Mouse (Mus musculus): Measurements from ENCODE around the gene Xrra1. TPM values are rescaled to one million over a fixed set of nuclear protein-coding genes. Genes with fewer than 3 reads are reported as not detected.
A peak's percentile ranks its signal among the peaks of the same experiment; 100 is the strongest.

Gene Xrra1
- polyA plus RNA-seq, 1 experiment from 2014 or later: 0.81 TPM

DNA sequence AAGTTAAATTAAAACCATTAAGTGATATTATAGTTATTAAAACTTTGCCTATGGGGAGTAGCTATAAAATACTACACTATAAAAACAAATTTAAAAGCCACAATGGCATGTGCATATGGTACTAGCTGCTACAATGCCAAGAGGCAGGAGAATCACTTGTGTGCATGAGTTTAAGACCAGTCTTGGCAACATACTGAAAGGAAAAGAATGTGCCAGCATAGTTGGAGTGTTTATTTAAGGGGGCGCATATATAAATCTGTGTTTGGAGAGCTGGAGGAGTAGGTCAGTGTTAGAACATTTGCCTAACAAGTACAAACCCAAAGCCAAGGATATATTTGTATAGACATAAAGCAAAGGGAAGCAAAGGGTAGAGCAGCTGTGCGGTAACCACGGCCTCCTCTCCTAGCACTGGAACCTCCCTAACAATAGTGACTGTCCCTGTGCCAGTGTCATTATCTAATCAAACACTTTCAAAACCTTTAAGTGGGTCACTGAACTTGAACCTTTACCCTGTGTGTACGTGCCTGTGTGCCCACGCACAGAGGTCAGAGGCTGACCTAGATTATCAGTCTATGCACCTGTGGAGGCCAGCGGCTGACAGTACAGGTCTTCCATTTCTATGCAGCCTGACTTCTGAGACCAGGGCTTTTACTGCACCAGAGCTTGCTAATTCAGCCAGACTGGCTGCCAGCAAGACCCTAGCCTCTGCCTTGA, 21.4 kb upstream of the Xrra1 start:
- Histone ChIP-seq H3K4me1 (ENCODE audit: control insufficient read depth, insufficient read depth, low read depth, low read length) (no peaks in the 10 kb centered on the region), H3K9ac (ENCODE audit: low read depth, low read length) (no peak overlapping the region), H3K27ac (ENCODE audit: low read depth, low read length) (no peak overlapping the region), H3K9me3 (ENCODE audit: control insufficient read depth, low read length) (no peaks in the 10 kb centered on the region), H3K27me3 (replicated peaks; ENCODE audit: control insufficient read depth, insufficient read depth, low read length) (no peaks in the 10 kb centered on the region), H3K36me3 (ENCODE audit: control insufficient read depth, insufficient read depth, low read length) (peaks cover 22% of the 10 kb centered on the region), H3K4me2 (ENCODE audit: low read length) (no peak overlapping the region), H3K4me3 (ENCODE audit: low read length) (no peak overlapping the region)
- ATAC-seq: no peak
- 86% methylated on average over 6 of the region's 6 CpGs for WGBS

DNA sequence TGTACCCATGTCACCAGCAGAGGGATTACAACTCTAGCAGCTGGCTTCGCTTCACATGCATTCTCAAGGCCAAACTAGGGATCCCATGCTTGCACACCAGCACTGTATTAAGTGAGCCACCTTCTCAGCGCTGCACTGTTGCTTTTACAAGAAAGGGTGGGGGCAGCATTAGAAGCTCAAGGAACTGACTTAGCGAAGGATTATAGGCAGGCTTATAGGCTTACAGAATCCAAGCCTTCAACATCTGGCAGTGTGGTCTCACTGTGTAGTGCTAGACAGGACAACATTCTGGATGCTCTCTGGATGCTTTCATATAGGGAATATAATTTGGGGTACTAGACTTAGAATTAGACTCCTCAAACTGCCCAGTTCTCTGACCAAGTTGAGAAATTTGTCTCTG, 20.7 kb upstream of the Xrra1 start:
- Histone ChIP-seq H3K9me3 (ENCODE audit: control insufficient read depth, low read length) (no peaks in the 10 kb centered on the region), H3K9ac (ENCODE audit: low read depth, low read length) (no peak overlapping the region), H3K27ac (ENCODE audit: low read depth, low read length) (no peak overlapping the region), H3K4me1 (ENCODE audit: control insufficient read depth, insufficient read depth, low read depth, low read length) (no peaks in the 10 kb centered on the region), H3K27me3 (replicated peaks; ENCODE audit: control insufficient read depth, insufficient read depth, low read length) (no peaks in the 10 kb centered on the region), H3K36me3 (ENCODE audit: control insufficient read depth, insufficient read depth, low read length) (peaks cover 22% of the 10 kb centered on the region), H3K4me3 (ENCODE audit: low read length) (no peak overlapping the region), H3K4me2 (ENCODE audit: low read length) (no peak overlapping the region)
- WGBS: 95% methylated on average over 3 of the region's 3 CpGs
- no peak for ATAC-seq

DNA sequence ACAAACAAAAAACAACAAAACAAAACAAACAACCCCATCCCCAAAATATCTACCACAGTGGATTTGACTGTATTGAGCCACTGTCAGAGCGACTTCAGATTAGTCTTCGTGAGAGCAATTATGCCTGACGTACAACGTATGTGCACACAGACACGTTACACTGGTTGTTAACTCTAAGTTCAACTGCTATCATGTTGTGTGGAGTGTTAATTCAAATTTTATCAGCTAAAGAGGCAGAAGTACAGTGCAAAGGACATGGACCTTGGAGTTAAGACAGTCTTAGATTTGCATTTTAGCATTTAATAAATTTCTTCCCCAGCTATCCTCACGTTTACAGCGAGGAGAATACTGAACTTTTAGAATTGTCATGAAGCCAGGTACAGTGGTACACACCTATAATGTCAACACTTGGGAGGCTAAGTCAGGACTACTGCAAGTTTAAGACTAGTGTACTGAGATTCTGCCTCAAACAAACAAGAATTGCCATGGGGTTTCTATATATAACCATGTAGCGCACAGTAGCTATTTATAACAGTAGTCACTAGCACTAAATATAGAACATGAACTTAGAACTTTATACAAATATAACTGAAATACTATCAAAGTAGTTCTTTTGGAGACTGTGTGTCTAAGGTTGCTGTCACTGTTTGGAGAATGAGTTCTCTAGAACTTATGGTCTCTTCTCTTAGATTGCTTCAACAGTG, 13.2 kb upstream of the Xrra1 start:
- ATAC-seq: no peak
- H3K4me3 ChIP-seq (ENCODE audit: low read length): no peak overlapping the region
- peaks cover 37% of the 10 kb centered on the region for H3K36me3 ChIP-seq (ENCODE audit: control insufficient read depth, insufficient read depth, low read length)
- H3K4me1 ChIP-seq (ENCODE audit: control insufficient read depth, insufficient read depth, low read depth, low read length): no peaks in the 10 kb centered on the region
- no peak overlapping the region for H3K27ac ChIP-seq (ENCODE audit: low read depth, low read length)
- H3K9ac ChIP-seq (ENCODE audit: low read depth, low read length): no peak overlapping the region
- no peak overlapping the region for H3K4me2 ChIP-seq (ENCODE audit: low read length)
- H3K9me3 ChIP-seq (ENCODE audit: control insufficient read depth, low read length): no peaks in the 10 kb centered on the region
- WGBS: 95% methylated on average over 8 of the region's 8 CpGs
- H3K27me3 ChIP-seq (replicated peaks; ENCODE audit: control insufficient read depth, insufficient read depth, low read length): no peaks in the 10 kb centered on the region

DNA sequence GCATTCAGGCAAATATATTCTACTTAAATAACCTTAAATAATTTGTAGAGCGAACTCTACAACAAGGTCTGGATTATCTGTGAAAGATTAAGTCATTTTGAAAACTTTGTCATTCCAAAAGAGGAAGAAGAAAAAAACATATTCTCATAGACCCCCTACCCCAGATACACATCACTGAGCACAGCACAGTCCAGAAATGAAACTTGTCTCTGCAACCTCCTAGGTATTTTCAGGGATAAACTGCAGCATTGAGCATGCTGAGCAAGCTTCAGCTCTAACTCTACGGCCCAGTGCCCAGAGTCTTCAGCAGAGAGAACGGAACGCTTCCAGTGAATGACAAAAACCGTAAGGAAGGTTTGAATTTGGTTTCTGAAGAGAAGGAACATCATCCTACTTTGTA, 8.4 kb upstream of the Xrra1 start:
- WGBS: 74% methylated on average over 5 of the region's 5 CpGs
- no peaks in the 10 kb centered on the region for H3K4me1 ChIP-seq (ENCODE audit: control insufficient read depth, insufficient read depth, low read depth, low read length)
- H3K4me3 ChIP-seq (ENCODE audit: low read length): no peak overlapping the region
- no peak for ATAC-seq
- H3K36me3 ChIP-seq (ENCODE audit: control insufficient read depth, insufficient read depth, low read length): peaks cover 27% of the 10 kb centered on the region
- no peaks in the 10 kb centered on the region for H3K27me3 ChIP-seq (replicated peaks; ENCODE audit: control insufficient read depth, insufficient read depth, low read length)
- H3K4me2 ChIP-seq (ENCODE audit: low read length): no peak overlapping the region
- H3K27ac ChIP-seq (ENCODE audit: low read depth, low read length): no peak overlapping the region
- H3K9ac ChIP-seq (ENCODE audit: low read depth, low read length): no peak overlapping the region
- no peaks in the 10 kb centered on the region for H3K9me3 ChIP-seq (ENCODE audit: control insufficient read depth, low read length)

DNA sequence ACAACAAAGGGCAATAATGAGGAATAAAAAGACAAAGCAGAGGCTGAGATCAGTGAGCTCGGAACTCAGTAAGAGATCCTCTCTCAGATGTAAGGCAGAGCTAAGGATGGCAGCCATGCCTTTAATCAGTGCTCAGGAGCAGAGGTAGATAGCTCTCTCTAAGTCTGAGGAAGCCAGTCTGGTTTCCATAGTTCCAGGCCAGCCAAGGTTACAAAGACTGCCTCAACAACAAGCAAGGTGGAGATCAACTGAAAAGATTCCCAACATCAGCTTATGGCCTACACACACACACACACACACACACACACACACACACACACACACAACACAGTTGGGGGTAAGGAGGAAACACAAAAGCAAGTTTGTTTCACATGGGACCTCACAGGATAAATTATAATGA, 7.8 kb upstream of the Xrra1 start:
- WGBS: 59% methylated on average over 1 of the region's 1 CpGs

DNA sequence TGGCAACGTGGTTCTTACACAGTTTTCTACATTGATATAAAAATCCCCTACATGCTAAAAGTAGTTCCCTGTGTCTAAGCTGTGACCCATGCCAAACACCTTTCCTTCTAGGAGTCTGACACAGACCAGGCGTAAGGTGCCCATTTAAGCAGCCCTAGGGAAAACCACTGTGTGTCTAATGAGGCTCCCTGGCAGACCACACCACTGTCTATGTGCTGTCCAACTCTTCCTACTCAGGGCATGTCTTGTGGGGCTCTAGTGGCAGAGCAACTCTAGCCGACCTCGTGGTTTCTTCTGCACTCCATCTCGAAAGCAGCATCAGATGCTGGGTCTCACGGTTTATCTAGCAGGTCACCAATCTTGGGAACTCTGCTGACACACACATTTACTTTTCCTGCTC, 7.3 kb upstream of the Xrra1 start:
- no peak for ATAC-seq
- H3K27ac ChIP-seq (ENCODE audit: low read depth, low read length): no peak overlapping the region
- WGBS: 77% methylated on average over 6 of the region's 6 CpGs

More for the DNA sequence above, 7.8 kb upstream of the Xrra1 start:
- no peak overlapping the region for H3K4me2 ChIP-seq (ENCODE audit: low read length)
- no peaks in the 10 kb centered on the region for H3K27me3 ChIP-seq (replicated peaks; ENCODE audit: control insufficient read depth, insufficient read depth, low read length)
- no peak for ATAC-seq
- H3K4me1 ChIP-seq (ENCODE audit: control insufficient read depth, insufficient read depth, low read depth, low read length): no peaks in the 10 kb centered on the region; the same call in 1 of the 2 replicates
- no peaks in the 10 kb centered on the region for H3K9me3 ChIP-seq (ENCODE audit: control insufficient read depth, low read length)
- H3K4me3 ChIP-seq (ENCODE audit: low read length): no peak overlapping the region
- H3K27ac ChIP-seq (ENCODE audit: low read depth, low read length): 0 out of 2 replicates have a peak overlapping the region, but pooled peaks have one; percentile 32
- peaks cover 21% of the 10 kb centered on the region for H3K36me3 ChIP-seq (ENCODE audit: control insufficient read depth, insufficient read depth, low read length)
- H3K9ac ChIP-seq (ENCODE audit: low read depth, low read length): no peak overlapping the region

DNA sequence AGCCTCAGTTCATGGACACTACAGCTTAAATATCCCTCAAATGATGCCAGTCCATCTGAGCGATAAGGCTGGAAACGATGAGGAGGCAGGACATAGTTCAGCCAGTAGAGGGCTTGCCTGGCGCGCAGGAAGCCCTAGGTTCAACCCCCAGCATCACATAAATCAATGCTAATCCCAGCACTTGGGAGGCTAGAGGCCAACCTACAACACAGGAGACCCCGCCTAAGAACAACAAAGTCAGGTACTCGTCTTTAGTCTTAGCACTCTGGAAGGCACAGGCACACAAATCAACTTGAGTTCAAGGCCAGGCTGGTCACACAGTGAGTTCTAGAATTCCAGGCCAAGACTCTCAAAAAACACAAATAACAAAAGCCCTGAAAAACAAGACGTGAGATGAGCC, 5.6 kb upstream of the Xrra1 start:
- 89% methylated on average over 7 of the region's 7 CpGs for WGBS
- Histone ChIP-seq H3K27ac (ENCODE audit: low read depth, low read length) (no peak overlapping the region), H3K9ac (ENCODE audit: low read depth, low read length) (no peak overlapping the region), H3K4me1 (ENCODE audit: control insufficient read depth, insufficient read depth, low read depth, low read length) (peaks cover 11% of the 10 kb centered on the region), H3K27me3 (replicated peaks; ENCODE audit: control insufficient read depth, insufficient read depth, low read length) (no peaks in the 10 kb centered on the region), H3K36me3 (ENCODE audit: control insufficient read depth, insufficient read depth, low read length) (peaks cover 8% of the 10 kb centered on the region; the same call in 1 of the 2 replicates), H3K4me3 (ENCODE audit: low read length) (no peak overlapping the region), H3K4me2 (ENCODE audit: low read length) (no peak overlapping the region), H3K9me3 (ENCODE audit: control insufficient read depth, low read length) (no peaks in the 10 kb centered on the region)
- ATAC-seq: no peak

More for the DNA sequence above, 7.3 kb upstream of the Xrra1 start:
- Histone ChIP-seq H3K9me3 (ENCODE audit: control insufficient read depth, low read length) (no peaks in the 10 kb centered on the region), H3K4me3 (ENCODE audit: low read length) (no peak overlapping the region), H3K4me1 (ENCODE audit: control insufficient read depth, insufficient read depth, low read depth, low read length) (peaks cover under 1% of the 10 kb centered on the region; the same call in 1 of the 2 replicates), H3K4me2 (ENCODE audit: low read length) (no peak overlapping the region), H3K27me3 (replicated peaks; ENCODE audit: control insufficient read depth, insufficient read depth, low read length) (no peaks in the 10 kb centered on the region), H3K36me3 (ENCODE audit: control insufficient read depth, insufficient read depth, low read length) (peaks cover 17% of the 10 kb centered on the region), H3K9ac (ENCODE audit: low read depth, low read length) (no peak overlapping the region)

DNA sequence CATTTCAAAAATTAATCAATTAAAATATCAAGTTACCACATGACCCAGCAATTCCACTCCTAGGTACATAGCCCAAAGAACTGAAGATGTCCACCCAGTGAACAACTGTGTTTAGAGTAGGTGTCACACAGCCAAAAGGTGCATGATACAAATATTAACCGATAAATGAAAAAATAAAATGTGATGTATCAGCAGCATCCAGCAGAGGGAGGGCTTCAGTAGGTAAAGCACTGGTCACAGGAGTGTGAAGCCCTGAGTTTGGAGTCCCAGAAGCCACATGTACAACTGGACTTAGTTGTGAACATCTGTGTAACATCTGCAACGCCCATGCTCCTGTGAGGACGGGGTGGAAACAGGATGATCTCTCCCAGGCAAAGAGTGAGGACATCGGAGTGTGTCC, 4.6 kb upstream of the Xrra1 start:
- H3K27me3 ChIP-seq (replicated peaks; ENCODE audit: control insufficient read depth, insufficient read depth, low read length): no peaks in the 10 kb centered on the region
- ATAC-seq: no peak
- H3K4me2 ChIP-seq (ENCODE audit: low read length): no peak overlapping the region
- no peak overlapping the region for H3K4me3 ChIP-seq (ENCODE audit: low read length)
- H3K4me1 ChIP-seq (ENCODE audit: control insufficient read depth, insufficient read depth, low read depth, low read length): peaks cover 13% of the 10 kb centered on the region
- H3K27ac ChIP-seq (ENCODE audit: low read depth, low read length): no peak overlapping the region
- 0 out of 2 replicates have a peak, but pooled peaks cover 3% of the 10 kb centered on the region for H3K36me3 ChIP-seq (ENCODE audit: control insufficient read depth, insufficient read depth, low read length)
- H3K9me3 ChIP-seq (ENCODE audit: control insufficient read depth, low read length): no peaks in the 10 kb centered on the region
- no peak overlapping the region for H3K9ac ChIP-seq (ENCODE audit: low read depth, low read length)
- WGBS: 89% methylated on average over 4 of the region's 4 CpGs

DNA sequence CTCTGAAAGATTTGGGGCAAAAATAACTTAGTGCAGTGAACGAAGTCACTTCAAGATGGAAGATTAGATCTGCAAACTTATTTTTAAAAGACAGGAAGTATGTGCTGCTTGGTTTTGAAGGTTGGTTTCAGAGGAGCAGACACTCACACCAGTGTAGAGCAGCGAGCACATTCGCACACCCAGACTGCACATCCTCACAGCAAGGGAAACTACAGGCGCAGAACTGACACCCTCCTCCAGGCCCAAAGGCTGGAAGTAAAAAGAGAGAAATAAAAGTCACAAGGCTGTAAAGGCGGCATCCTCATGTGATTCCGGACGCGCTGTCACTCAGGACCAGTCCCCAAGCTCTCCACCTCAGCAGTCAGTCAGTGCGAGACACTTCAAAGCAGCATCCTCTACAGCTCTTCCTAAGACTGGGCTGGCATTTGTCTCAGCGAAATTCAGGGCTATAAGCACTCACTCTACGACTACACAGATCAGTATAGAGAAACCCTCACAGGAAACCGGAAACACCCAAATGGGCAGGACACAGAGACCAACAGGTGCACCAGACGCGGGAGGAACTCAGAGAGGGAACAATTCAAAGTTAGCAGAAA, 2.6 kb upstream of the Xrra1 start:
- Histone ChIP-seq H3K4me2 (ENCODE audit: low read length) (no peak overlapping the region), H3K9me3 (ENCODE audit: control insufficient read depth, low read length) (no peaks in the 10 kb centered on the region), H3K4me3 (ENCODE audit: low read length) (no peak overlapping the region), H3K27ac (ENCODE audit: low read depth, low read length) (no peak overlapping the region), H3K9ac (ENCODE audit: low read depth, low read length) (no peak overlapping the region), H3K4me1 (ENCODE audit: control insufficient read depth, insufficient read depth, low read depth, low read length) (peaks cover 13% of the 10 kb centered on the region), H3K27me3 (replicated peaks; ENCODE audit: control insufficient read depth, insufficient read depth, low read length) (no peaks in the 10 kb centered on the region), H3K36me3 (ENCODE audit: control insufficient read depth, insufficient read depth, low read length) (0 out of 2 replicates have a peak, but pooled peaks cover 3% of the 10 kb centered on the region)
- ATAC-seq: no peak
- 92% methylated on average over 14 of the region's 14 CpGs for WGBS

Data from hindbrain, embryonic 16.5 days (tissue).